Mouse (Mus musculus) retina, postnatal 7 days (tissue): Measurements from ENCODE around the gene Wdfy3.

Experiments used
- DNase-seq: peaks from one replicate; pipeline ENCODE4 v3.0.0-alpha.2; 2012; ENCODE audit warnings: low read depth, low spot score

Wdfy3 gene

GRCm38 (mm10) chr5:101836221-101836620, 233.5 kb downstream of the Wdfy3 start:
- DNase-seq = no peak

- DNase-seq = no peak
Measured at GRCm38 (mm10) chr5:101833875-101834274, 235.8 kb downstream of the Wdfy3 start.

- DNase-seq = no peak
Measured at GRCm38 (mm10) chr5:101832991-101833390, 236.7 kb downstream of the Wdfy3 start.

- DNase-seq = no peak
Measured at GRCm38 (mm10) chr5:101832042-101832441, 237.7 kb downstream of the Wdfy3 start.

GRCm38 (mm10) chr5:101830180-101830579, 239.5 kb downstream of the Wdfy3 start:
- DNase-seq = no peak

GRCm38 (mm10) chr5:101828932-101829331, 240.8 kb downstream of the Wdfy3 start:
- DNase-seq = no peak

- no peak for DNase-seq
Measured at GRCm38 (mm10) chr5:101827477-101827876, 242.2 kb downstream of the Wdfy3 start.

- peak; percentile 40 for DNase-seq
Measured at GRCm38 (mm10) chr5:101826531-101826970, 243.2 kb downstream of the Wdfy3 start.

GRCm38 (mm10) chr5:101825111-101825911, 244.4 kb downstream of the Wdfy3 start:
- no peak for DNase-seq

- DNase-seq = no peak
Measured at GRCm38 (mm10) chr5:101822311-101822670, 247.4 kb downstream of the Wdfy3 start.

- DNase-seq = no peak
Measured at GRCm38 (mm10) chr5:101821491-101822310, 248.0 kb downstream of the Wdfy3 start.

- no peak for DNase-seq
Measured at GRCm38 (mm10) chr5:101821052-101821451, 248.7 kb downstream of the Wdfy3 start.

GRCm38 (mm10) chr5:101819844-101820243, 249.9 kb downstream of the Wdfy3 start:
- DNase-seq = no peak

- DNase-seq = no peak
Measured at GRCm38 (mm10) chr5:101819216-101819615, 250.5 kb downstream of the Wdfy3 start.

GRCm38 (mm10) chr5:101816822-101817221, 252.9 kb downstream of the Wdfy3 start:
- no peak for DNase-seq

- DNase-seq = no peak
Measured at GRCm38 (mm10) chr5:101811296-101812169, 258.2 kb downstream of the Wdfy3 start.

- DNase-seq = no peak
Measured at GRCm38 (mm10) chr5:101802358-101803022, 267.2 kb downstream of the Wdfy3 start.

- no peak for DNase-seq
Measured at GRCm38 (mm10) chr5:101801891-101802290, 267.8 kb downstream of the Wdfy3 start.

- DNase-seq = no peak
Measured at GRCm38 (mm10) chr5:101792665-101793064, 277.1 kb downstream of the Wdfy3 start.

- DNase-seq = no peak
Measured at GRCm38 (mm10) chr5:101790560-101790959, 279.2 kb downstream of the Wdfy3 start.

- DNase-seq = no peak
Measured at GRCm38 (mm10) chr5:101789770-101790169, 280.0 kb downstream of the Wdfy3 start.
